In genomic region chr9:22476265-22476664, GRCm38 (mm10) we compare ENCODE assay signal across 8 mouse cellular contexts. TPM values are rescaled to one million over a fixed set of nuclear protein-coding genes. Genes with fewer than 3 reads are reported as not detected.
DNase-seq lines count a peak whose midpoint lies in the region; ATAC-seq and TF ChIP-seq lines count a peak whose summit lies in the region.

No protein-coding gene starts in this region.

- H3K79me2 ChIP-seq in CH12.LX (replicated peaks; ENCODE audit: control insufficient read depth, extremely low read depth, insufficient read depth, poor library complexity, severe bottlenecking) = no peaks in the 10 kb centered on the region

- peak; percentile 33 for ATAC-seq in frontal cortex, adult (ENCODE audit: low TSS enrichment)
- ATAC-seq in embryonic facial prominence, embryonic 13.5 days (ENCODE audit: insufficient number of reproducible peaks, insufficient read depth, low FRiP score, low TSS enrichment, low read depth) = no peak
- no peak for ATAC-seq in intestine, embryonic 14.5 days (replicated peaks; ENCODE audit: low FRiP score, low TSS enrichment, low read depth)

- no peaks in the 10 kb centered on the region for H3K27me3 ChIP-seq in CH12.LX (replicated peaks)
- no peaks in the 10 kb centered on the region for H3K27me3 ChIP-seq in embryonic facial prominence, embryonic 13.5 days
- no peaks in the 10 kb centered on the region for H3K27me3 ChIP-seq in intestine, embryonic 14.5 days (replicated peaks; ENCODE audit: control insufficient read depth, insufficient read depth, low read length)
- no peaks in the 10 kb centered on the region for H3K27me3 ChIP-seq in midbrain, embryonic 10.5 days (ENCODE audit: low read depth, poor library complexity, severe bottlenecking)

- H3K4me3 ChIP-seq in CH12.LX (replicated peaks in 1 of 3; ENCODE audit: low read depth in 2 of 3, low read length in 2 of 3, poor library complexity in 1 of 3) = peak overlapping the region; percentile 67 to 90 (median 84)
- H3K4me3 ChIP-seq in embryonic facial prominence, embryonic 13.5 days = peak overlapping the region; percentile 64
- peak overlapping the region; percentile 84 for H3K4me3 ChIP-seq in intestine, embryonic 14.5 days (ENCODE audit: low read depth, low read length)
- peak overlapping the region; percentile 68 for H3K4me3 ChIP-seq in midbrain, embryonic 10.5 days

- H3K9ac ChIP-seq in CH12.LX (ENCODE audit: insufficient read depth, low read depth) = peak overlapping the region; percentile 84
- peak overlapping the region; percentile 75 for H3K9ac ChIP-seq in embryonic facial prominence, embryonic 13.5 days
- H3K9ac ChIP-seq in intestine, embryonic 14.5 days (ENCODE audit: low read length) = peak overlapping the region; percentile 55

- H3K4me1 ChIP-seq in CH12.LX (ENCODE audit: control insufficient read depth in 1 of 2, insufficient read depth in 2 of 2) = peaks cover 2 to 9% of the 10 kb centered on the region in 2 experiments; a peak in 2 of 4 replicates
- peaks cover 3% of the 10 kb centered on the region; the same call in 1 of the 2 replicates for H3K4me1 ChIP-seq in embryonic facial prominence, embryonic 13.5 days
- H3K4me1 ChIP-seq in intestine, embryonic 14.5 days (replicated peaks; ENCODE audit: control insufficient read depth, insufficient read depth, low read length) = peaks cover 7% of the 10 kb centered on the region
- H3K4me1 ChIP-seq in midbrain, embryonic 10.5 days = peaks cover 13% of the 10 kb centered on the region

- dilution Hi-C loops in CH12.LX (cut with MboI; ENCODE audit: extremely low pct_ligation_motif_present, extremely low pct_unique_long_range_greater_than_20kb, low sequenced_read_pairs) = no loop called here

- WGBS in embryonic facial prominence, embryonic 13.5 days = 4% methylated on average over 10 of the region's 10 CpGs
- WGBS in intestine, embryonic 14.5 days = 2% methylated on average over 10 of the region's 10 CpGs
- 6% methylated on average over 10 of the region's 10 CpGs for WGBS in midbrain, embryonic 10.5 days

- TF ChIP-seq CTCF in CH12.LX (conservative IDR thresholded peaks at IDR 0.05 in 1 of 2, IDR thresholded peaks at IDR 0.05 in 1 of 2; ENCODE audit: low read depth in 2 of 2, low read length in 2 of 2) = no peak

- H3K27ac ChIP-seq in CH12.LX (ENCODE audit: insufficient read depth, low read depth) = no peak overlapping the region
- no peak overlapping the region; the same call in 1 of the 2 replicates for H3K27ac ChIP-seq in embryonic facial prominence, embryonic 13.5 days
- peak overlapping the region; percentile 44; the same call in 1 of the 2 replicates for H3K27ac ChIP-seq in intestine, embryonic 14.5 days (ENCODE audit: low read depth)
- H3K27ac ChIP-seq in midbrain, embryonic 10.5 days (replicated peaks) = peak overlapping the region; percentile 74

- H3K36me3 ChIP-seq in CH12.LX (replicated peaks in 1 of 2; ENCODE audit: control insufficient read depth in 1 of 2, insufficient read depth in 1 of 2, low read length in 1 of 2) = no peaks in the 10 kb centered on the region
- H3K36me3 ChIP-seq in embryonic facial prominence, embryonic 13.5 days = no peaks in the 10 kb centered on the region
- H3K36me3 ChIP-seq in intestine, embryonic 14.5 days (ENCODE audit: control insufficient read depth, insufficient read depth, low read length) = no peaks in the 10 kb centered on the region
- no peaks in the 10 kb centered on the region for H3K36me3 ChIP-seq in midbrain, embryonic 10.5 days

- peak overlapping the region; percentile 100 for H3K4me2 ChIP-seq in CH12.LX (ENCODE audit: insufficient read depth, low read depth, poor library complexity, severe bottlenecking)
- H3K4me2 ChIP-seq in embryonic facial prominence, embryonic 13.5 days = peak overlapping the region; percentile 73
- peak overlapping the region; percentile 97 for H3K4me2 ChIP-seq in intestine, embryonic 14.5 days (ENCODE audit: low read length)

- no peak for TF ChIP-seq POLR2A in CH12.LX (IDR thresholded peaks at IDR 0.05; ENCODE audit: low read depth, low read length)

- in situ Hi-C loops in CH12.LX (cut with MboI; ENCODE audit: low pct_ligation_motif_present, low pct_unique_long_range_greater_than_20kb, low sequenced_read_pairs) = no loop called here

- TF ChIP-seq EP300 in CH12.LX (IDR thresholded peaks at IDR 0.05; ENCODE audit: low read length) = no peak

- no peaks in the 10 kb centered on the region for H3K9me3 ChIP-seq in CH12.LX (replicated peaks; ENCODE audit: low read length)
- H3K9me3 ChIP-seq in embryonic facial prominence, embryonic 13.5 days = no peaks in the 10 kb centered on the region
- H3K9me3 ChIP-seq in intestine, embryonic 14.5 days (ENCODE audit: control insufficient read depth, low read length) = no peaks in the 10 kb centered on the region
- H3K9me3 ChIP-seq in midbrain, embryonic 10.5 days (replicated peaks) = no peaks in the 10 kb centered on the region

- no peak for DNase-seq in frontal cortex, postnatal 25 days (ENCODE audit: low spot score in 2 of 2)
- no peak for DNase-seq in CH12.LX (ENCODE audit: extremely low read depth)
- peak; percentile 62 for DNase-seq in intestine, embryonic 14.5 days (ENCODE audit: low spot score)
- no peak for DNase-seq in midbrain, embryonic 10.5 days (ENCODE audit: low spot score)
- peak; percentile 24 for DNase-seq in thymus, postnatal 14 days
- DNase-seq in adrenal gland, adult 2 months = no peak

- TF ChIP-seq RAD21 in CH12.LX (IDR thresholded peaks at IDR 0.05; ENCODE audit: low read depth, low read length) = no peak

TF ChIP-seq in CH12.LX, 34 proteins besides CTCF, POLR2A, EP300 and RAD21:
- TF ChIP-seq MYC (IDR thresholded peaks at IDR 0.05; ENCODE audit: low read depth, low read length) = no peak
- peak; percentile 29; the same call in 1 of the 2 replicates for TF ChIP-seq BHLHE40 (IDR thresholded peaks at IDR 0.05; ENCODE audit: low read depth, low read length)
- TF ChIP-seq MAX (IDR thresholded peaks at IDR 0.05; ENCODE audit: low read length) = peak; percentile 74

RNA-seq across cellular contexts. Expression of gene Bbs9, which starts 0.8 kb away (rescaled TPM):
- total RNA-seq in CH12.LX (2012; rRNA removed) (8.1 and 9.1 TPM in 2 replicates), CH12.LX (2014; rRNA removed) (7.8 and 8.5 TPM in 2 replicates)
- polyA plus RNA-seq in CH12.LX (2012; ENCODE audit: insufficient read length, low read depth) = 6.9 and 8.5 TPM in 2 replicates
- 13.8 and 14.8 TPM in 2 replicates for polyA plus RNA-seq in embryonic facial prominence, embryonic 13.5 days (2015; fragmentation: Nextera tagmentation; extraction: Ambion mirVana)
- polyA plus RNA-seq in intestine, embryonic 14.5 days (2014; fragmentation: Nextera tagmentation; extraction: Ambion mirVana) = 14.2 and 18.6 TPM in 2 replicates
- 12.5 and 13.2 TPM in 2 replicates for polyA plus RNA-seq in midbrain, embryonic 10.5 days (2016; fragmentation: Nextera tagmentation; extraction: Ambion mirVana)
- total RNA-seq in adrenal gland, adult 2 months (2021) = 10 to 100 TPM; 12.8 to 18.0 TPM
- polyA plus RNA-seq in adrenal gland, adult 2 months (2012; rRNA removed) = 4.3 and 6.0 TPM in 2 replicates

RNA-seq across cellular contexts. Expression of gene Rp9, which starts 6.7 kb away (rescaled TPM):
- total RNA-seq in CH12.LX (2012; rRNA removed) (75.5 and 86.9 TPM in 2 replicates), CH12.LX (2014; rRNA removed) (64.2 and 82.1 TPM in 2 replicates)
- 75.9 and 85.0 TPM in 2 replicates for polyA plus RNA-seq in CH12.LX (2012; ENCODE audit: insufficient read length, low read depth)
- polyA plus RNA-seq in embryonic facial prominence, embryonic 13.5 days (2015; fragmentation: Nextera tagmentation; extraction: Ambion mirVana) = 68.3 and 79.5 TPM in 2 replicates
- polyA plus RNA-seq in intestine, embryonic 14.5 days (2014; fragmentation: Nextera tagmentation; extraction: Ambion mirVana) = 82.2 and 84.3 TPM in 2 replicates
- polyA plus RNA-seq in midbrain, embryonic 10.5 days (2016; fragmentation: Nextera tagmentation; extraction: Ambion mirVana) = 42.9 and 46.5 TPM in 2 replicates
- 10 to 100 TPM; 34.2 to 39.0 TPM for total RNA-seq in adrenal gland, adult 2 months (2021)
- 96.1 and 145 TPM in 2 replicates for polyA plus RNA-seq in adrenal gland, adult 2 months (2012; rRNA removed)

RNA-seq across cellular contexts. Expression of gene Gm17545, which starts 22.2 kb away (rescaled TPM):
- total RNA-seq in CH12.LX (2012; rRNA removed) (not detected in 2 replicates), CH12.LX (2014; rRNA removed) (not detected in 2 replicates)
- polyA plus RNA-seq in CH12.LX (2012; ENCODE audit: insufficient read length, low read depth) = not detected in 2 replicates
- polyA plus RNA-seq in embryonic facial prominence, embryonic 13.5 days (2015; fragmentation: Nextera tagmentation; extraction: Ambion mirVana) = not detected in 2 replicates
- not detected in 2 replicates for polyA plus RNA-seq in intestine, embryonic 14.5 days (2014; fragmentation: Nextera tagmentation; extraction: Ambion mirVana)
- polyA plus RNA-seq in midbrain, embryonic 10.5 days (2016; fragmentation: Nextera tagmentation; extraction: Ambion mirVana) = not detected in 2 replicates
- total RNA-seq in adrenal gland, adult 2 months (2021) = not detected
- not detected in 2 replicates for polyA plus RNA-seq in adrenal gland, adult 2 months (2012; rRNA removed)

Comparison
In these comparisons a context has a peak if more than half of its experiments do, and no peak if none do; other contexts are left out.
1. DNase-seq: peak in intestine, embryonic 14.5 days (single experiment) and thymus, postnatal 14 days (single experiment); none in frontal cortex, postnatal 25 days (0 of 2), CH12.LX (single experiment), midbrain, embryonic 10.5 days (single experiment) and adrenal gland, adult 2 months (single experiment).
2. H3K27ac ChIP-seq: peak in intestine, embryonic 14.5 days (single experiment) and midbrain, embryonic 10.5 days (single experiment); none in CH12.LX (single experiment) and embryonic facial prominence, embryonic 13.5 days (single experiment).
3. Peak in every context shown above with its lines, with median percentiles within 50 percentile points of each other: H3K4me2 ChIP-seq, H3K4me3 ChIP-seq and H3K9ac ChIP-seq.